Mouse (Mus musculus) MEL (cell line): ENCODE measurements around the gene Exoc4. TPM values are rescaled to one million over a fixed set of nuclear protein-coding genes. Genes with fewer than 3 reads are reported as not detected.
A peak's percentile ranks its signal among the peaks of the same experiment; 100 is the strongest.

ENCODE experiments used
- DNase-seq: peaks from one replicate; pipeline ENCODE4 v3.0.0; 2011; ENCODE audit warnings: low read depth, low spot score
- H3K27ac ChIP-seq: 2 replicates; pipeline ENCODE4 v1.5.1; 2012; ENCODE audit warnings: low read depth, mild to moderate bottlenecking, control low read depth, low read length, moderate library complexity; ENCODE audit not compliant: control insufficient read depth
- H3K27me3 ChIP-seq, 2 experiments: fragments of 150-350 bp in 1 of 2; sonication (generic) in 1 of 2; 2 replicates each; pipeline ENCODE4 v1.6.1; 2012; ENCODE audit warnings: low read length in 2 of 2, mild to moderate bottlenecking in 2 of 2, improper control_type of control experiment in 1 of 2, moderate library complexity in 1 of 2; ENCODE audit not compliant: insufficient read depth in 2 of 2, control insufficient read depth in 1 of 2
- H3K36me3 ChIP-seq, 2 experiments: 2 replicates each; pipeline ENCODE4 v1.6.1; 2012 to 2014; ENCODE audit warnings: low read length in 2 of 2, improper control_type of control experiment in 1 of 2, inconsistent platforms in 1 of 2, mild to moderate bottlenecking in 1 of 2; ENCODE audit not compliant: insufficient read depth in 2 of 2, control insufficient read depth in 1 of 2
- H3K4me1 ChIP-seq, 2 experiments: fragments of 150-350 bp in 1 of 2; sonication (generic) in 1 of 2; 2 replicates each; pipeline ENCODE4 v1.6.1; 2012; ENCODE audit warnings: low read length in 2 of 2, improper control_type of control experiment in 1 of 2, mild to moderate bottlenecking in 1 of 2; ENCODE audit not compliant: insufficient read depth in 2 of 2, control insufficient read depth in 1 of 2
- H3K4me3 ChIP-seq, 2 experiments: fragments of 150-350 bp in 1 of 2; sonication (generic) in 1 of 2; 2 replicates each; pipeline ENCODE4 v1.5.1; 2012; ENCODE audit warnings: low read depth in 2 of 2, low read length in 2 of 2, mild to moderate bottlenecking in 2 of 2, moderate library complexity in 2 of 2, control low read depth in 1 of 2, improper control_type of control experiment in 1 of 2; ENCODE audit not compliant: control insufficient read depth in 1 of 2, insufficient read depth in 1 of 2
- H3K79me2 ChIP-seq: 2 replicates; pipeline ENCODE4 v1.6.1; 2012; ENCODE audit warnings: mild to moderate bottlenecking, low read length, moderate library complexity; ENCODE audit not compliant: control insufficient read depth, poor library complexity, insufficient read depth
- H3K9ac ChIP-seq: 2 replicates; pipeline ENCODE4 v1.6.1; 2012; ENCODE audit warnings: low read depth, mild to moderate bottlenecking, control low read depth, low read length, moderate library complexity; ENCODE audit not compliant: control insufficient read depth, poor library complexity, severe bottlenecking
- H3K9me3 ChIP-seq: fragments of 150-350 bp; sonication (generic); replicated peaks from 2 replicates; pipeline ENCODE4 v1.6.1; 2012; ENCODE audit warnings: mild to moderate bottlenecking, low read length, improper control_type of control experiment, moderate library complexity; ENCODE audit not compliant: insufficient read depth
- BHLHE40 ChIP-seq: IDR thresholded peaks from 2 replicates; pipeline ENCODE4 v1.6.1; 2012; ENCODE audit warnings: low read depth, mild to moderate bottlenecking, inconsistent platforms, low read length, improper control_type of control experiment, borderline replicate concordance
- CHD1 ChIP-seq: IDR thresholded peaks from 2 replicates; pipeline ENCODE4 v1.6.1; 2012; ENCODE audit warnings: low read depth, mild to moderate bottlenecking, inconsistent platforms, low read length, improper control_type of control experiment
- EP300 ChIP-seq, 2 experiments: IDR thresholded peaks; 2 replicates each; pipeline ENCODE4 v1.6.1; 2011; ENCODE audit warnings: improper control_type of control experiment in 2 of 2, low read length in 2 of 2, low read depth in 1 of 2, mild to moderate bottlenecking in 1 of 2
- ETS1 ChIP-seq: IDR thresholded peaks from 2 replicates; pipeline ENCODE4 v1.6.1; 2012; ENCODE audit warnings: low read depth, mild to moderate bottlenecking, inconsistent platforms, low read length, improper control_type of control experiment, moderate library complexity
- GATA1 ChIP-seq: IDR thresholded peaks from 2 replicates; pipeline ENCODE4 v1.6.1; 2011; ENCODE audit warnings: low read depth, low read length, improper control_type of control experiment
- JUND ChIP-seq: IDR thresholded peaks from 2 replicates; pipeline ENCODE4 v1.6.1; 2011; ENCODE audit warnings: low read depth, mild to moderate bottlenecking, improper control_type of control experiment, low read length
- KAT2A ChIP-seq: conservative IDR thresholded peaks from 2 replicates; pipeline ENCODE4 v1.6.1; 2012; ENCODE audit warnings: low read depth, low read length, improper control_type of control experiment, inconsistent platforms
- MAFK ChIP-seq: IDR thresholded peaks from 2 replicates; pipeline ENCODE4 v1.6.1; 2011; ENCODE audit warnings: low read depth, mild to moderate bottlenecking, low read length, improper control_type of control experiment, borderline replicate concordance
- MXI1 ChIP-seq: IDR thresholded peaks from 2 replicates; pipeline ENCODE4 v1.6.1; 2011; ENCODE audit warnings: mild to moderate bottlenecking, low read depth, low read length, improper control_type of control experiment
- MYB ChIP-seq: IDR thresholded peaks from 2 replicates; pipeline ENCODE4 v1.6.1; 2011; ENCODE audit warnings: mild to moderate bottlenecking, low read depth, low read length, improper control_type of control experiment
- NELFE ChIP-seq: IDR thresholded peaks from 2 replicates; pipeline ENCODE4 v1.6.1; 2011; ENCODE audit warnings: low read depth, low read length, improper control_type of control experiment
- NRF1 ChIP-seq: IDR thresholded peaks from 2 replicates; pipeline ENCODE4 v1.6.1; 2014; ENCODE audit warnings: low read depth, mild to moderate bottlenecking, inconsistent platforms, low read length, improper control_type of control experiment, moderate library complexity; ENCODE audit not compliant: poor library complexity, insufficient read depth, severe bottlenecking
- POLR2AphosphoS2 ChIP-seq: IDR thresholded peaks from 2 replicates; pipeline ENCODE4 v1.6.1; 2011; ENCODE audit warnings: low read length, improper control_type of control experiment
- POLR2AphosphoS5 ChIP-seq: IDR thresholded peaks from 2 replicates; pipeline ENCODE4 v1.6.1; 2012; ENCODE audit warnings: low read depth, borderline replicate concordance, mild to moderate bottlenecking, inconsistent platforms, low read length, moderate library complexity, mixed read lengths
- RAD21 ChIP-seq: IDR thresholded peaks from 2 replicates; pipeline ENCODE4 v1.6.1; 2011; ENCODE audit warnings: mild to moderate bottlenecking, low read depth, low read length, improper control_type of control experiment
- RCOR1 ChIP-seq: IDR thresholded peaks from 2 replicates; pipeline ENCODE4 v1.6.1; 2012; ENCODE audit warnings: low read depth, mild to moderate bottlenecking, inconsistent platforms, low read length, improper control_type of control experiment
- SMC3 ChIP-seq: IDR thresholded peaks from 2 replicates; pipeline ENCODE4 v1.6.1; 2011; ENCODE audit warnings: low read depth, low read length, improper control_type of control experiment
- TCF12 ChIP-seq: IDR thresholded peaks from 2 replicates; pipeline ENCODE4 v1.6.1; 2014; ENCODE audit warnings: low read depth, mild to moderate bottlenecking, inconsistent platforms, low read length, improper control_type of control experiment, moderate library complexity
- USF1 ChIP-seq: IDR thresholded peaks from 2 replicates; pipeline ENCODE4 v1.6.1; 2014; ENCODE audit warnings: low read depth, mild to moderate bottlenecking, inconsistent platforms, low read length, improper control_type of control experiment, moderate library complexity
- ZKSCAN1 ChIP-seq: IDR thresholded peaks from 2 replicates; pipeline ENCODE4 v1.6.1; 2012; ENCODE audit warnings: low read depth, mild to moderate bottlenecking, inconsistent platforms, low read length, improper control_type of control experiment, moderate library complexity
- ZMIZ1 ChIP-seq: IDR thresholded peaks from 2 replicates; pipeline ENCODE4 v1.6.1; 2012; ENCODE audit warnings: low read depth, mild to moderate bottlenecking, inconsistent platforms, low read length, improper control_type of control experiment, moderate library complexity
- ZNF384 ChIP-seq: IDR thresholded peaks from 2 replicates; pipeline ENCODE4 v1.6.1; 2012; ENCODE audit warnings: low read depth, mild to moderate bottlenecking, inconsistent platforms, low read length, improper control_type of control experiment
- polyA plus RNA-seq, 2 experiments: library from polyadenylated mRNA; stranded (reverse) in 1 of 2; unstranded in 1 of 2; fragments of >175 nt in 1 of 2; fragments of >200 nt in 1 of 2; gene quantifications; 2 replicates each; pipeline versions ENCODE4 v1.2.1 to v1.2.4; 2012; ENCODE audit warnings: low replicate concordance in 2 of 2, low read depth in 1 of 2; ENCODE audit not compliant: insufficient read length in 2 of 2, insufficient read depth in 1 of 2, missing spikeins in 1 of 2
- total RNA-seq: library from RNA; depleted of rRNA; stranded (reverse); fragments of 300-350 nt; gene quantifications from 2 replicates; pipeline ENCODE4 v1.2.3, GENCODE M21; 2012

The Exoc4 gene
- total and polyA plus RNA-seq, 3 experiments, result 16.4 to 22.6 TPM; not detected in 1

DNA sequence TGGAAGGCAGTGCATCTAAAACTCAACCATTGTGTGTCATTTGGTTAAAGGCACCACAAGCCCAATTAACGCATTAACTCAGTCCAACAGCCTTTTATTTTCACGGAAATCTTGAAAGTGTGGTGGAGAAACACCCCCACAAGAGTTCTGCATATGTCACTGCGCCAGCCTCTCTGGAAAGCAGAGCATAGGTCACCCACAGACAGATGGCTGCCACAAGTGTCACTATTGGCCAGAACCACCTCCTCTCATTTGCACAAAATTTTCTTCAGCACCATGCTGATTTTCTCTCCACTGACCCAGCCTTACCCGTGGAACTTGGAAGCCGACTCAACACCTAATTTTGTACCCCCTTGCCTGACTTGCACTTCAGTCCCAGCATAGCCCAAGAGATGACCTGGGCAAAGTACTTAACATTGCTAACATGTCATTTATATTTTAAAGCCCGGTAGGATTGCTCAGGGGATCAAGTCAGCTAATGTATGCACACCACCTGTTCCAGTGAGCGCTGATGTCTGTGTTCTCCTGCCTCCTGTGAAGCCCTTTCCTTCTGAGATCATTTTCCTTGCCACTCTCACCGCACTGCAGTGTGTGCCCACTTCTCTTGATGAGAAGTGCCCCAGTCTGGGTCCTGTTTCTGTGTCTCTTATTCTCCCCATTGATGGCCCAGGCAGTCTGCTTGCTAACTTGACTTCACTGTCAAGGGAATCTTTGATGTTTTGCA, 625.6 kb downstream of the Exoc4 start:
- H3K4me3 ChIP-seq, result no peak overlapping the region
- no peaks in the 10 kb centered on the region for H3K27me3 ChIP-seq
- H3K79me2 ChIP-seq, result no peaks in the 10 kb centered on the region
- peaks cover 0 to 19% of the 10 kb centered on the region in 2 experiments; a peak in 2 of 4 replicates for H3K36me3 ChIP-seq
- no peak for TF ChIP-seq KAT2A
- no peak for TF ChIP-seq POLR2AphosphoS2
- no peak for TF ChIP-seq RCOR1
- no peak for TF ChIP-seq CHD1
- no peak for TF ChIP-seq POLR2AphosphoS5
- no peak for TF ChIP-seq JUND
- no peak for TF ChIP-seq SMC3
- TF ChIP-seq ZMIZ1, result no peak
- TF ChIP-seq MYB, result no peak
- TF ChIP-seq RAD21, result no peak
- TF ChIP-seq MXI1, result no peak
- TF ChIP-seq ZKSCAN1, result no peak
- no peak for TF ChIP-seq NELFE
- no peak for TF ChIP-seq BHLHE40
- TF ChIP-seq TCF12, result no peak
- H3K9ac ChIP-seq, result no peak overlapping the region
- H3K27ac ChIP-seq, result no peak overlapping the region
- H3K9me3 ChIP-seq, result no peaks in the 10 kb centered on the region
- H3K4me1 ChIP-seq, result peaks cover 2 to 4% of the 10 kb centered on the region in 2 experiments; a peak in 1 of 4 replicates
- DNase-seq, result no peak

DNA sequence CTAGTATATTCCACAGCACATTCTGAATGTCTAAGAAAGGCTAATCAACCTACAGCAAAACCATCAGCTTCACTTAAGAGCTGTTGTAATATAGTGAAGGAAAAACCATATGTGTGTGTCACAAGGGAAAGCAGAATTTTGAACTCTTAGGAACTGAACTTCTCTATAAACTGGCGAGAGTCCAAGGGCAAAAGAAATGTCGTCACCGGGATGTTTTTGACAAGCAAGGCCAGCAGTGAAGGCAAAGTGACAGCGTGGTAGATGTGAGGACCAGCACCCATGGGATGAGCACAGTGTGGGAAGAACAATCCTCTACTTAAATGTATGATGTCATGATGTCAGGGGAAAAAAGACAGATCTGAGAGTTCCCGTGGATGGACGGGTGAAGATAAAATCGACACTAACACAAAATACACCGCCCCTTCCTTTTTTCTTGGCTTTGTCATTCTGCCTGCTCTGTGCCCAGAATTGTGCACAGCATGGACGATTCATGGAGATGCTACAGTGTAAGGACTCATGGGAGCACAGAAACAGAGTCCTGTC, 635.3 kb downstream of the Exoc4 start:
- no peaks in the 10 kb centered on the region for H3K79me2 ChIP-seq

More for the DNA sequence above, 635.3 kb downstream of the Exoc4 start:
- peak; percentile 59 for DNase-seq
- Histone ChIP-seq H3K9ac (no peak overlapping the region), H3K36me3 (peaks cover 0 to 7% of the 10 kb centered on the region in 2 experiments; a peak in 1 of 4 replicates), H3K27ac (no peak overlapping the region), H3K4me3 (peak overlapping the region in 1 of 2 experiments; percentile 52; a peak in 2 of 4 replicates), H3K9me3 (no peaks in the 10 kb centered on the region), H3K27me3 (no peaks in the 10 kb centered on the region), H3K4me1 (peaks cover 2 to 10% of the 10 kb centered on the region in 2 experiments; a peak in 2 of 4 replicates)
- TF ChIP-seq USF1, result no peak
- TF ChIP-seq POLR2AphosphoS2, result no peak
- 0 out of 2 replicates have a peak, but pooled peaks have one; percentile 14 for TF ChIP-seq ZNF384
- no peak for TF ChIP-seq NRF1
- TF ChIP-seq GATA1, result peak; percentile 51; the same call in 1 of the 2 replicates
- peak; percentile 51; the same call in 1 of the 2 replicates for TF ChIP-seq ETS1
- TF ChIP-seq MAFK, result no peak
- TF ChIP-seq RCOR1, result 0 out of 2 replicates have a peak, but pooled peaks have one; percentile 26
- TF ChIP-seq EP300 (IDR thresholded peaks at IDR 0.05; ENCODE audit: low read depth in 1 of 2, low read length in 2 of 2), result peak in 1 of 2 experiments; percentile 29; a peak in 1 of 4 replicates
